Mouse (Mus musculus): ENCODE measurements around the gene Abcc4. TPM values are rescaled to one million over a fixed set of nuclear protein-coding genes. Genes with fewer than 3 reads are reported as not detected.
A peak's percentile ranks its signal among the peaks of the same experiment; 100 is the strongest.

Abcc4 gene
- polyA plus RNA-seq, 1 experiment from 2014 or later = 4.7 TPM

DNA sequence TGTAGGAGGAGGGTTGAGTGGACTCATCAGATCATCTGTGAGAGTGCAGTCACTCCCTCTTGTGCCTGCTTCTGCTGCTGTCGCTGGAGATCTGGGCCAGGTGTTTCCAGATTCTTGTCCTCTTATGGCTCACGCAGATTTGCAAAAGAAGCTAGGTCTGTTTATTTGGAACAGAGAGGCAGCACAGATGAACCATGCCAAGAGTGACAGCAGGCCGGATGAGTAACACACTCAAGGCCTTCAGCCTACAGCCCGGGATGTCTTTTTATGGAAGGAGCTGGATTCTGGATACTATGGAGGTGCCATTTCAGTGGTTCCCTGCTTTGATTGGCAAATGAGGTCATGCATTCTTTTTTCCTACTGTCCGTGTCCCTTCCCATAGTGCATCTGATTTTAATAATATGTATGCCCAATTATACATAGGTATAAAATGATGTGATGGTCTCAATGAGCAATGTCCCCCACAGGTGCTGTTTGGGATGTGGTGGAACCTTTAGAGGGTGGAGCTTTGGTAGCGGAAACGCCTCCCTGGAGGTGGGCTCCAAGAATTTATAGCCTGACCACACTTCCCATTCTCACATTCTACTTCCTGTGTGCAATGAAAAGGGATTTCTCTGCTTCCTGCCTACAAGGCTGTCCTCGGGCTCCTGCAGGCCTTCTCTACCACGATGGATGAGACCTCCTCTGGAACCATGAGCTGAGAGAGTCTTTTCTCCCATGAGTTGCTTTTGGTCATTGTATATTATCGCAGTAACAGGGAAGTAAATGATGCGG, 18.1 kb upstream of the Abcc4 start:
- Histone ChIP-seq H3K27me3 (ENCODE audit: low read depth, poor library complexity, severe bottlenecking) (peaks cover 20% of the 10 kb centered on the region), H3K36me3 (no peaks in the 10 kb centered on the region), H3K9me3 (replicated peaks) (no peaks in the 10 kb centered on the region), H3K4me3 (no peak overlapping the region), H3K27ac (replicated peaks) (no peak overlapping the region), H3K4me1 (peaks cover 6% of the 10 kb centered on the region)
- no peak for DNase-seq (ENCODE audit: low spot score)
- WGBS = 89% methylated on average over 11 of the region's 11 CpGs

DNA sequence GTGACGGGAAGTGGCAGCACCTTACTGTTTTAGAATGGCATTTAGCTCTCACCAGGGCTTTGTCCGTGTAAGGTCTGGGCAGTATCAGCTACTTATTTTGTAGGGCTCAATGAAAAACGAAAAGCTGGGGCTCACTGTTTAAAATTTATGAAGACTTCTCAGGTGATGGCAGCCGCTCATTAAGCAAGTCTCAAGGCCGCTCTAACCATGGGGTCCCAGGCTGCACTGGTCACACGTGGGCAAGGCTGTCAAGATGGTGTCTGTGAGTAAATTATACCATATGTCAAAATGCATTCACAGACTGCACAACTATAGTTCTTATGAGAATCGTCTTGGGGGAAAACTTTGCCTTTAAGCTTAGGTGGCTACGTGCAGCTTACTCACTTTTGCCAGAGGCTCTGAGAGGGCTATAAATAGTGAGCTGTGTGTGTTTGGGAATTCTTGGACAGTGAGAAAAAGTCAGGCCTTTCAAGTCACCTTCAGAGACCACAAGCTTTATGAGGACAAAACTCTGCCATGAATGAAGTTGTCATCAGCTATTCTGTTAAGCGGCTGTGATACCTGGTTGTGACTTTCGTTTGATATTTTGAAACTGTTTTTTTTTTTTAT, 13.7 kb upstream of the Abcc4 start:
- no peaks in the 10 kb centered on the region for H3K36me3 ChIP-seq
- 67% methylated on average over 10 of the region's 10 CpGs for WGBS
- peaks cover 9% of the 10 kb centered on the region for H3K4me1 ChIP-seq
- H3K4me3 ChIP-seq = no peak overlapping the region
- H3K9me3 ChIP-seq (replicated peaks) = no peaks in the 10 kb centered on the region
- H3K27ac ChIP-seq (replicated peaks) = no peak overlapping the region
- DNase-seq (ENCODE audit: low spot score) = no peak
- peaks cover 61% of the 10 kb centered on the region for H3K27me3 ChIP-seq (ENCODE audit: low read depth, poor library complexity, severe bottlenecking)

DNA sequence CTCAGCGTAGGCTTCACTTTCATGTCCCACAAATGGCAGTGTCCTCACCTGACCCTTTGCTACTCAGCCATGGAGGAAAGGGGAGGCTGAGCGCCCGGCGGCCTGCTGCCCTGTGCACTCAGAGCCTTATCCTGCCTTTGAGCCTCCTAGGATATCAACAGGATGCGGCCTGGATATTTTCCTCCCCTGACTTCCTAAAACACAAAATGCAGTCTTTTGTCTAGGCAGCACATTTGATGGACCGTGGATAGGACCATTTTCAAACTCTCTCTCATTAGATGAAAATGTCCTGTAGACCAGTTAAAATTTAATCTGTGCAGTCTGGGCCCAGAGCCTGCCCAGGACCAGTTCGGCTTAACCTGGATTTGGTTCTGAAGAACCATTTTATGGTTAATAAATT, 12.6 kb upstream of the Abcc4 start:
- DNase-seq (ENCODE audit: low spot score) = no peak
- Histone ChIP-seq H3K4me3 (no peak overlapping the region), H3K27me3 (ENCODE audit: low read depth, poor library complexity, severe bottlenecking) (peaks cover 72% of the 10 kb centered on the region), H3K9me3 (replicated peaks) (no peaks in the 10 kb centered on the region), H3K27ac (replicated peaks) (no peak overlapping the region), H3K36me3 (no peaks in the 10 kb centered on the region), H3K4me1 (peaks cover 14% of the 10 kb centered on the region)
- 80% methylated on average over 7 of the region's 7 CpGs for WGBS

DNA sequence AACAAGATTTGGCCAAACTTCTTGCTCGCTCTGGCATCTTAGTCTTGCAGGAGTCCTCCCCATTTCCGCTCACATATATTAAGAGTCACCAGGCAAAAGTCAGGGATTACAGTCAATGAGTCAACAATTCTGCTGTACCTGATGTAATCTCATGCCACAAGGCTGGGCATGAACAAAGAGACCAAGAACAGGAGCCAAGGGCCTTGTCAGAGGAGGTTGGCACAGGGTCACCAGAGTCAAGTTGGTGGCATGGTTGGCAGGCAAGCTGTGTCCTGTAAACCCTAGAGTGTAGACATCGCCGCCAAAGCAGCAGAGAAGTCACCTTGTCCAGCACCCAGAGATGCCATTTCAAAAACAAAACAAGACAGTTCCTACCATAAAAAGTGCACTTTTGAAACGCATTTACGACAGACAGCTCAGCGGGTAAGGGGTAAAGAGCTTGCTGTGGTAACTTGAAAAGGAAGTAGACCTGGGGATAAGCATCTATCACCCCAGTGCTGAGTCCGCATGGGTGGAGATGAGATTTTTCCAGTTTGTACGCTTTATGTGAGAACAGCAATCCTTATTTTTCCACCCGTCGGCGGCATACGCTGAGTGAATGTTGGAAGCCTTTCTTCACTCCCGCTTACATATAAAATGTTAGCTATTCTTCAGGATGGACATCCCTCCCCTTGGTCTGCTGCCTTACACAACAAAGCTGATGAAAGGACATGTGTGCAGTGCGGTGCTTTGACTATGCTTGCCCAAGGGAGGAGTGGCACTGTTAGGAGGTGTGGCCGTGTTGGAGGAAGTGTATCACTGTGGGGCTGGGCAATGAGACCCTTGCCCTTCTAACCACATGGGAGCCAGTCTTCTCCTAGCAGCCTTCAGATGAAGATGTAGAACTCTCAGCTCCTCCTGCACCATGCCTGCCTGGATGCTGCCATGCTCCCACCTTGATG, 10.6 kb upstream of the Abcc4 start:
- peaks cover 87% of the 10 kb centered on the region for H3K27me3 ChIP-seq (ENCODE audit: low read depth, poor library complexity, severe bottlenecking)
- no peaks in the 10 kb centered on the region for H3K36me3 ChIP-seq
- H3K4me1 ChIP-seq = peaks cover 24% of the 10 kb centered on the region
- no peaks in the 10 kb centered on the region for H3K9me3 ChIP-seq (replicated peaks)
- no peak overlapping the region for H3K27ac ChIP-seq (replicated peaks)
- no peak overlapping the region for H3K4me3 ChIP-seq
- DNase-seq (ENCODE audit: low spot score) = no peak
- WGBS = 92% methylated on average over 16 of the region's 16 CpGs

DNA sequence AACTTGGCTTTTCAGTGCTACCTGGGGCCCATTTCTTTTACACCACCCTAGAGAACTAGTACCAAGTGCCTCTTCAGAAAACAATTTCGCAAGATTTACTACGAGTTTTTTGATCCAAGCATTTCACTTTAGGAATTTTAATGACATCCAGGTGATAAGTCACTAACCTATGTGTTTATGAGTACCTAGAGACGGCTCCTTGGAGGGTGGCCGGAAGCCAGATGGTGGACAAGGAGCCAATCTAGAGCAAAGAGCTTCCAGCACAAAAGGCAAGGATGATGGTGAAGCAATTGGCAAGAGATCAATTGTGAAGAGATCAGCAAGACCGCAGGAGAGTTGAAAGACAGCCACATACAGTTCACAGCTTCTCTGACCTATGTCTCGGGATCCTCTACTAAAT, 8.7 kb upstream of the Abcc4 start:
- H3K27ac ChIP-seq (replicated peaks) = no peak overlapping the region
- peaks cover 27% of the 10 kb centered on the region for H3K4me1 ChIP-seq
- no peak overlapping the region for H3K4me3 ChIP-seq
- no peaks in the 10 kb centered on the region for H3K36me3 ChIP-seq
- WGBS = 85% methylated on average over 6 of the region's 6 CpGs
- H3K9me3 ChIP-seq (replicated peaks) = no peaks in the 10 kb centered on the region
- DNase-seq (ENCODE audit: low spot score) = no peak
- peaks cover 91% of the 10 kb centered on the region for H3K27me3 ChIP-seq (ENCODE audit: low read depth, poor library complexity, severe bottlenecking)

DNA sequence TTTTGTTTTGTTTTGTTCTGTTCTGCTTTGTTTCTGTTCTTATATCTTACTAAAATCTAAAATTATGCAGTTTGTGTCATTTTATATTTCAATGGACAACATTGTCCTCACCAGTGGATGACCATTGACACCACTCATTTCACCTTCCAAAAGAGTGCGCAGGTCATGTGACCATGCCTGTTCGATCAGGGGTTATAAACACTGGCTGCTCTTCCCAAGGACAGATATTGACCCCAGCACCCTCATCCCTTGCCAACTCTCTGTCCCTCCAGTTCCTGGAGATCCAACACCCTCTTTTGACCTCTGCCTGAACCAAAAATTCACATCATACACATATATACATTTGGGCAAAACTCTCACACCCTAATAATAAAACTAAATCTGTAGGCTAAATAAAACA, 8.3 kb upstream of the Abcc4 start:
- Histone ChIP-seq H3K27ac (replicated peaks) (no peak overlapping the region), H3K4me3 (no peak overlapping the region), H3K4me1 (peaks cover 27% of the 10 kb centered on the region), H3K27me3 (ENCODE audit: low read depth, poor library complexity, severe bottlenecking) (peaks cover 92% of the 10 kb centered on the region), H3K9me3 (replicated peaks) (no peaks in the 10 kb centered on the region), H3K36me3 (no peaks in the 10 kb centered on the region)
- 83% methylated on average over 2 of the region's 2 CpGs for WGBS
- no peak for DNase-seq (ENCODE audit: low spot score)

DNA sequence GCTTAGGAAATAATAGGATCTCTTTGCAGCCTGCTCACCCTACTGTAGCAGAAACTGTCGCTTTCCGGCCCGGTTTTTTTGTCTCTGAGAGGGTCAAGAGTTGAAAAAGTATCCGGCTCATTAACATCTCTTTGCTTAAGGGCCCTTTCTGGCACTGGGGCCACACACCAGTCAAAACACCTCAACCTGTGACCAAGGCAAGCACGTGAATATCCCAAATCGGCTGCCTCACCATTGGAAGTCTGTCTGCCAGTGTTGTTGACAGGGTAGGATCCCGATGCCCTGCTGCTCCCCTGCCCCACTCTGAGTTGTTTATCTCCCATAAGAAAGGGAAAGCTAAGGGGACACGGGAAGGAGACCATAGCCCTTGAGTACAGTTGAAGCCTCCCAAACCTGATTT, 7.8 kb upstream of the Abcc4 start:
- no peaks in the 10 kb centered on the region for H3K9me3 ChIP-seq (replicated peaks)
- peaks cover 94% of the 10 kb centered on the region for H3K27me3 ChIP-seq (ENCODE audit: low read depth, poor library complexity, severe bottlenecking)
- peak overlapping the region; percentile 53 for H3K4me3 ChIP-seq
- WGBS = 12% methylated on average over 8 of the region's 8 CpGs
- DNase-seq (ENCODE audit: low spot score) = no peak
- H3K36me3 ChIP-seq = no peaks in the 10 kb centered on the region
- peaks cover 25% of the 10 kb centered on the region for H3K4me1 ChIP-seq
- H3K27ac ChIP-seq (replicated peaks) = peak overlapping the region; percentile 68; the same call in 1 of the 2 replicates

DNA sequence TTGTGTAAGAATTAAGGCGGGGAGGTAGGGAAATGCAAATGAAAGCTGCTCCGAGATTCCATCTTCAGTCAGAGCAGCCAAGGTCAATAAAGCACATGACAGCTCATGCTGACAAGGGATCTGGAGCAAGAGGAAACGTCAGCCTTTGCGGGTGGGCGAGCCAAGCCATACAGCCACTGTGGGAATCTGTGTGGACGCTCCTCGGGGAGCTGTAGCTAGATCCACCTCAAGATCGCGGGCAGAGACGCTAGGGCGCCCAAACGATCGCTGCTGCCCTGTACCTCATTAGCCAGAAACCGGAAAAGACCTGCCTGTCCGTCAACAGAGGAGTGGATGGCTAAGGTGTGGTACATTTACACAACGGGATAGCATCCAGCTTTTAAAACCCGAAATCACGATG, 7.4 kb upstream of the Abcc4 start:
- DNase-seq (ENCODE audit: low spot score) = peak; percentile 28
- Histone ChIP-seq H3K36me3 (no peaks in the 10 kb centered on the region), H3K9me3 (replicated peaks) (no peaks in the 10 kb centered on the region), H3K27me3 (ENCODE audit: low read depth, poor library complexity, severe bottlenecking) (peaks cover 94% of the 10 kb centered on the region), H3K4me3 (peak overlapping the region; percentile 53), H3K4me1 (peaks cover 25% of the 10 kb centered on the region), H3K27ac (replicated peaks) (peak overlapping the region; percentile 68; the same call in 1 of the 2 replicates)
- under 1% methylated on average over 18 of the region's 18 CpGs for WGBS

DNA sequence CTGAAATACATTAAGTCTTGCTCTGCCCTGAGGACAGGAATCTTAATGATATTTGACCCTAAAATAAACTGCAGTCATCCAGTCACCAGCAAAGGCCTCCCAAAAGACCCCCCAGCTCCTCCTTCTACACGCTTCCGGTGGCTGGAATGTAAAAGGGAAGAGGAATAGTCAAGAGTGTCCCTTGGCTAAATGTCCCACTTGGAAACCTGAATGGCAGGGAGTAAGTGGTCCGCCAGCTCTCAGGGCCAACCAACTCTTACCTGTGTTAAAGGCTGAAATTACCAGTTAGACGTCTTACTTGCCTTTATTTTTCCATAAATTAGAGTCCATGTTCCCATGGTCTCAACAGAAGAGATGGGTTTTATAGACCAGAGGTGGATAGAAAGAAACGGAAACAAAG, 6.9 kb upstream of the Abcc4 start:
- Histone ChIP-seq H3K4me3 (peak overlapping the region; percentile 53), H3K27ac (replicated peaks) (no peak overlapping the region), H3K9me3 (replicated peaks) (no peaks in the 10 kb centered on the region), H3K36me3 (no peaks in the 10 kb centered on the region), H3K4me1 (peaks cover 25% of the 10 kb centered on the region), H3K27me3 (ENCODE audit: low read depth, poor library complexity, severe bottlenecking) (peaks cover 94% of the 10 kb centered on the region)
- DNase-seq (ENCODE audit: low spot score) = no peak
- 64% methylated on average over 5 of the region's 5 CpGs for WGBS

DNA sequence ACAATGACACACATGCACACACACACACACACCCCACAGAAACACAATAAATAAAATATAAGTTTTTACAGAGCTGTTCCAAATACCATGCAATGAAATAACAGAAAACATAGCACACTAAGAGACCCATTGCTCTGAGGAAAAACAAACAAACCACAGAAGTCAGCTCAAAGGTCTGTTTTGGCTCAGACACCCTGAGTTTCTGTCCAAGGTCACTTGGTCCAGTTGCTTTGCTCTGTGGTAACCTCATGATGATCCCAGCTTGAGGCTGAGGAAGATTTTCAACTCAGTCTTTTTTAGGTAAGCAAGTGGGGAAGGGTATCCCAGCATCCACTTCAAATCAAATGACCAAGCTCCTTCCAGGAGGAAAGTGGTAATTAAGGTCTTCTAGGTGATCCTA, 4.9 kb upstream of the Abcc4 start:
- Histone ChIP-seq H3K27me3 (ENCODE audit: low read depth, poor library complexity, severe bottlenecking) (peaks cover 93% of the 10 kb centered on the region), H3K4me1 (peaks cover 37% of the 10 kb centered on the region), H3K4me3 (no peak overlapping the region), H3K36me3 (no peaks in the 10 kb centered on the region), H3K27ac (replicated peaks) (no peak overlapping the region), H3K9me3 (replicated peaks) (no peaks in the 10 kb centered on the region)
- DNase-seq (ENCODE audit: low spot score) = no peak

DNA sequence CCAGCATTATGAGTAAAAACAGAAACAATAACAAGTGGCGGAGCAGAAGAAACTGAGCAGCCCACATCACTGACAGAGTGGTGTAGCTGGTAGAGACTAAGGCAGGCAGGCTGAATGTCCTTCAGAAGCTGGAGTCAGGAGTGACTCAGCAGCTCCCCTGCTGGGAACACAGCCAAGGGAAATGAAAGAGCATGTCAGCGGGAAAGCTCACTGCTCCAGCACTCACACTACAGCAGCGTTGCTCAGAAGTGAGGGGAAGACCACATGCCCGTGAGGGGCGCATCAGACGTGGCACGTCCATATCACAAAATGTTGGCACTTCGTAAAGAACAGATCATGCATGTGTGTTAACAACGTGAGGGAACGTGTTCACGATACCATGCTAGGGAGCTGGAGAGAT, 3.7 kb upstream of the Abcc4 start:
- no peaks in the 10 kb centered on the region for H3K9me3 ChIP-seq (replicated peaks)
- no peak overlapping the region for H3K4me3 ChIP-seq
- H3K36me3 ChIP-seq = no peaks in the 10 kb centered on the region
- H3K27ac ChIP-seq (replicated peaks) = no peak overlapping the region
- DNase-seq (ENCODE audit: low spot score) = peak; percentile 61
- H3K4me1 ChIP-seq = peaks cover 45% of the 10 kb centered on the region
- WGBS = 34% methylated on average over 11 of the region's 11 CpGs
- H3K27me3 ChIP-seq (ENCODE audit: low read depth, poor library complexity, severe bottlenecking) = peaks cover 93% of the 10 kb centered on the region

DNA sequence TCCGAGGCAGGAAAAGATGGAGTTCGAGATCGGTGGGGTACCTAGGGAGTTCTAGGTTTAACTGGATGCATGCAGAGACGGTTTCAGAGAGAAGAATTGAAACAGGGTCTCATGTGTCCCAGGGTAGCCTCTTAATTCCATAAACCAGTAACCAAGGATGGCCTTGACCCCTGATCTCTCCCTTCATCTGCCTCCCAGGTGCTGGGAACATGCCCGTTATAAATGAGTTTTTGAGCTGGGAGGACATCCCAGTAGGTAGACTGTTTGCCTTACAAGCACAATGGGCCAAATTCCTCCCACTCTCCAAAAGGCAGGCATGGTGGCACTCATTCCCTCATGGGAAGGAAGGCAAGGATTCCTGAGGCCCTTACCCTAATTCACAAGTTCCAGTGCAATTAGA, 2.1 kb upstream of the Abcc4 start:
- DNase-seq (ENCODE audit: low spot score) = no peak
- H3K27ac ChIP-seq (replicated peaks) = no peak overlapping the region
- no peak overlapping the region for H3K4me3 ChIP-seq
- H3K9me3 ChIP-seq (replicated peaks) = no peaks in the 10 kb centered on the region
- WGBS = 83% methylated on average over 5 of the region's 5 CpGs
- H3K4me1 ChIP-seq = peaks cover 39% of the 10 kb centered on the region
- no peaks in the 10 kb centered on the region for H3K36me3 ChIP-seq
- H3K27me3 ChIP-seq (ENCODE audit: low read depth, poor library complexity, severe bottlenecking) = peaks cover 95% of the 10 kb centered on the region

All from midbrain, embryonic 10.5 days (tissue).